17 mouse cellular contexts compared by ENCODE assay signal in genomic region chr3:58730580-58730979, GRCm38 (mm10).
"Had no signal": no experiment of that assay in that cellular context is flagged by ENCODE, and none has a peak within 500 bp of the region (broad histone marks: within the 10 kb centered on the region; RNA-seq: fewer than 3 reads in every experiment).

No protein-coding gene starts in this region.

- DNase-seq: lung, embryonic 14.5 days; retina, postnatal 1 day; right cerebral cortex, adult 18-20 months; right cerebral cortex, postnatal 25 days; right cerebral cortex, postnatal 4 days; spleen, adult 18-20 months; thymus, adult 18-20 months; thymus, postnatal 14 days; thymus, postnatal 36 days had no signal

- H3K9ac ChIP-seq: liver, embryonic 12.5 days; liver, embryonic 14.5 days; lung, embryonic 14.5 days; midbrain, embryonic 13.5 days; midbrain, embryonic 15.5 days; neural tube, embryonic 13.5 days; neural tube, embryonic 15.5 days had no signal

- H3K27ac ChIP-seq: liver, embryonic 12.5 days; liver, embryonic 14.5 days; midbrain, embryonic 13.5 days; midbrain, embryonic 15.5 days; neural tube, embryonic 13.5 days; neural tube, embryonic 15.5 days had no signal

- H3K4me2 ChIP-seq: liver, embryonic 12.5 days; lung, embryonic 14.5 days; midbrain, embryonic 11.5 days; midbrain, embryonic 13.5 days; midbrain, embryonic 15.5 days; neural tube, embryonic 13.5 days; neural tube, embryonic 15.5 days had no signal

- H3K36me3 ChIP-seq: liver, embryonic 12.5 days; midbrain, embryonic 13.5 days; midbrain, embryonic 15.5 days; neural tube, embryonic 13.5 days; neural tube, embryonic 15.5 days had no signal

- H3K9me3 ChIP-seq: liver, embryonic 12.5 days; midbrain, embryonic 13.5 days; midbrain, embryonic 15.5 days; neural tube, embryonic 13.5 days; neural tube, embryonic 15.5 days had no signal

- H3K27me3 ChIP-seq: liver, embryonic 12.5 days; midbrain, embryonic 13.5 days; midbrain, embryonic 15.5 days; neural tube, embryonic 13.5 days; neural tube, embryonic 15.5 days had no signal

- H3K4me1 ChIP-seq: liver, embryonic 12.5 days; midbrain, embryonic 15.5 days had no signal

- ATAC-seq: liver, embryonic 12.5 days; midbrain, embryonic 15.5 days had no signal

- H3K4me3 ChIP-seq: liver, embryonic 12.5 days; midbrain, embryonic 13.5 days; midbrain, embryonic 15.5 days; myocyte; neural tube, embryonic 13.5 days; neural tube, embryonic 15.5 days had no signal
